Mouse (Mus musculus): ENCODE results near the gene Kansl1l. TPM values are rescaled to one million over a fixed set of nuclear protein-coding genes. Genes with fewer than 3 reads are reported as not detected.

The Kansl1l gene
- polyA plus RNA-seq, 1 experiment from 2014 or later: 19.8 TPM

- ATAC-seq (ENCODE audit: low FRiP score): no peak
- 60% methylated on average over 16 of the region's 16 CpGs for WGBS
- no peaks in the 10 kb centered on the region for H3K4me1 ChIP-seq (replicated peaks)
- H3K4me2 ChIP-seq: no peak overlapping the region
- H3K9me3 ChIP-seq: no peaks in the 10 kb centered on the region
- no peak overlapping the region for H3K27ac ChIP-seq
- H3K27me3 ChIP-seq: no peaks in the 10 kb centered on the region
- H3K9ac ChIP-seq: no peak overlapping the region
- no peak overlapping the region for H3K4me3 ChIP-seq
- H3K36me3 ChIP-seq: peaks cover 10% of the 10 kb centered on the region; the same call in 1 of the 2 replicates
Measured at GRCm38 (mm10) chr1:66838184-66839042, 21.1 kb upstream of the Kansl1l start.

GRCm38 (mm10) chr1:66837207-66837606 lies 19.8 kb upstream of the Kansl1l start:
- Histone ChIP-seq H3K36me3 (peaks cover 3% of the 10 kb centered on the region; the same call in 1 of the 2 replicates), H3K4me2 (no peak overlapping the region), H3K27me3 (no peaks in the 10 kb centered on the region), H3K9ac (no peak overlapping the region), H3K4me1 (replicated peaks) (no peaks in the 10 kb centered on the region), H3K4me3 (no peak overlapping the region), H3K9me3 (no peaks in the 10 kb centered on the region), H3K27ac (no peak overlapping the region)
- no peak for ATAC-seq (ENCODE audit: low FRiP score)
- 83% methylated on average over 3 of the region's 3 CpGs for WGBS

- Histone ChIP-seq H3K4me3 (no peak overlapping the region), H3K9me3 (no peaks in the 10 kb centered on the region), H3K27me3 (no peaks in the 10 kb centered on the region), H3K4me1 (replicated peaks) (peaks cover 7% of the 10 kb centered on the region; the same call in 1 of the 2 replicates), H3K9ac (no peak overlapping the region), H3K4me2 (no peak overlapping the region), H3K36me3 (no peaks in the 10 kb centered on the region), H3K27ac (no peak overlapping the region)
- WGBS: 88% methylated on average over 7 of the region's 7 CpGs
- no peak for ATAC-seq (ENCODE audit: low FRiP score)
Measured at GRCm38 (mm10) chr1:66832636-66833165, 15.3 kb upstream of the Kansl1l start.

- Histone ChIP-seq H3K9me3 (no peaks in the 10 kb centered on the region), H3K4me3 (no peak overlapping the region), H3K27ac (no peak overlapping the region), H3K4me1 (replicated peaks) (peaks cover 7% of the 10 kb centered on the region; the same call in 1 of the 2 replicates), H3K9ac (no peak overlapping the region), H3K36me3 (no peaks in the 10 kb centered on the region), H3K4me2 (no peak overlapping the region), H3K27me3 (no peaks in the 10 kb centered on the region)
- 71% methylated on average over 9 of the region's 9 CpGs for WGBS
- no peak for ATAC-seq (ENCODE audit: low FRiP score)
Measured at GRCm38 (mm10) chr1:66831824-66832600, 14.7 kb upstream of the Kansl1l start.

GRCm38 (mm10) chr1:66829400-66830080 lies 12.2 kb upstream of the Kansl1l start:
- H3K27me3 ChIP-seq: no peaks in the 10 kb centered on the region
- peaks cover 7% of the 10 kb centered on the region; the same call in 1 of the 2 replicates for H3K4me1 ChIP-seq (replicated peaks)
- H3K9me3 ChIP-seq: no peaks in the 10 kb centered on the region
- 68% methylated on average over 9 of the region's 9 CpGs for WGBS
- H3K4me3 ChIP-seq: no peak overlapping the region
- H3K9ac ChIP-seq: no peak overlapping the region
- no peak overlapping the region for H3K27ac ChIP-seq
- no peaks in the 10 kb centered on the region for H3K36me3 ChIP-seq
- ATAC-seq (ENCODE audit: low FRiP score): no peak
- no peak overlapping the region for H3K4me2 ChIP-seq

GRCm38 (mm10) chr1:66821966-66822365 lies 4.6 kb upstream of the Kansl1l start:
- Histone ChIP-seq H3K4me3 (no peak overlapping the region), H3K27ac (no peak overlapping the region), H3K4me2 (no peak overlapping the region), H3K9me3 (no peaks in the 10 kb centered on the region), H3K9ac (no peak overlapping the region), H3K36me3 (no peaks in the 10 kb centered on the region), H3K4me1 (replicated peaks) (peaks cover 13% of the 10 kb centered on the region), H3K27me3 (no peaks in the 10 kb centered on the region; the same call in 1 of the 2 replicates)
- no peak for ATAC-seq (ENCODE audit: low FRiP score)
- 73% methylated on average over 9 of the region's 9 CpGs for WGBS

- no peaks in the 10 kb centered on the region; the same call in 1 of the 2 replicates for H3K27me3 ChIP-seq
- H3K9ac ChIP-seq: peak overlapping the region; percentile 46
- 18% methylated on average over 7 of the region's 7 CpGs for WGBS
- H3K27ac ChIP-seq: peak overlapping the region; percentile 52
- H3K36me3 ChIP-seq: no peaks in the 10 kb centered on the region
- no peaks in the 10 kb centered on the region for H3K9me3 ChIP-seq
- peaks cover 19% of the 10 kb centered on the region for H3K4me1 ChIP-seq (replicated peaks)
- H3K4me2 ChIP-seq: no peak overlapping the region
- ATAC-seq (ENCODE audit: low FRiP score): no peak
- no peak overlapping the region for H3K4me3 ChIP-seq
Measured at GRCm38 (mm10) chr1:66820241-66820640, 2.9 kb upstream of the Kansl1l start.

GRCm38 (mm10) chr1:66817865-66818315 lies 528 bp upstream of the Kansl1l start:
- H3K9ac ChIP-seq: peak overlapping the region; percentile 96
- H3K36me3 ChIP-seq: no peaks in the 10 kb centered on the region
- peak overlapping the region; percentile 100 for H3K27ac ChIP-seq
- H3K27me3 ChIP-seq: no peaks in the 10 kb centered on the region; the same call in 1 of the 2 replicates
- H3K4me3 ChIP-seq: peak overlapping the region; percentile 76
- peaks cover 28% of the 10 kb centered on the region for H3K4me1 ChIP-seq (replicated peaks)
- ATAC-seq (ENCODE audit: low FRiP score): peak; percentile 49
- H3K4me2 ChIP-seq: peak overlapping the region; percentile 76
- H3K9me3 ChIP-seq: no peaks in the 10 kb centered on the region
- WGBS: 1% methylated on average over 20 of the region's 20 CpGs

GRCm38 (mm10) chr1:66816837-66817452 lies 417 bp downstream of the Kansl1l start:
- ATAC-seq (ENCODE audit: low FRiP score): peak; percentile 90
- Histone ChIP-seq H3K27me3 (no peaks in the 10 kb centered on the region; the same call in 1 of the 2 replicates), H3K9ac (peak overlapping the region; percentile 96), H3K27ac (peak overlapping the region; percentile 100), H3K4me2 (peak overlapping the region; percentile 76), H3K4me1 (replicated peaks) (peaks cover 28% of the 10 kb centered on the region), H3K36me3 (no peaks in the 10 kb centered on the region), H3K4me3 (peak overlapping the region; percentile 76), H3K9me3 (no peaks in the 10 kb centered on the region)
- under 1% methylated on average over 39 of the region's 63 CpGs for WGBS

GRCm38 (mm10) chr1:66815941-66816777 lies 1.2 kb downstream of the Kansl1l start:
- H3K9ac ChIP-seq: peak overlapping the region; percentile 85
- no peaks in the 10 kb centered on the region for H3K9me3 ChIP-seq
- no peaks in the 10 kb centered on the region for H3K36me3 ChIP-seq
- peaks cover 28% of the 10 kb centered on the region for H3K4me1 ChIP-seq (replicated peaks)
- peak; percentile 40; the same call in 1 of the 2 replicates for ATAC-seq (ENCODE audit: low FRiP score)
- H3K4me2 ChIP-seq: peak overlapping the region; percentile 73
- H3K27ac ChIP-seq: peak overlapping the region; percentile 100
- under 1% methylated on average over 39 of the region's 39 CpGs for WGBS
- no peaks in the 10 kb centered on the region; the same call in 1 of the 2 replicates for H3K27me3 ChIP-seq
- H3K4me3 ChIP-seq: peak overlapping the region; percentile 76
